Mouse (Mus musculus) activated CD4-positive, CD25-positive, alpha-beta regulatory T cell, adult 4 months (primary cell): Measurements from ENCODE around the gene Six5. TPM values are rescaled to one million over a fixed set of nuclear protein-coding genes. Genes with fewer than 3 reads are reported as not detected.
"Not testable (repeated sequence)": the region's sequence is repeated elsewhere in the genome, so short reads cannot be mapped to it uniquely, and the experiment has no call there.

Experiments used
- ATAC-seq: one replicate; pipeline ENCODE4 v1.8.0; 2017
- polyA plus RNA-seq, 2 experiments: library from polyadenylated mRNA; unstranded; fragments of 100-300 nt; shearing (Covaris generic); gene quantifications; one replicate each; pipeline ENCODE4 v1.2.1; 2017

Six5 gene
- under 1 TPM in 1 of 2 experiments, not detected in 1; 0.25 TPM for polyA plus RNA-seq

- no peak for ATAC-seq
Measured at GRCm38 (mm10) chr7:19094471-19094825, at the start of gene Six5. Gene Six5, plus strand, starts transcription at chr7:19094594.

- ATAC-seq = no peak
Measured at GRCm38 (mm10) chr7:19044616-19045015, 49.8 kb upstream of the Six5 start.

- no peak for ATAC-seq
Measured at GRCm38 (mm10) chr7:19046286-19047069, 47.9 kb upstream of the Six5 start.

DNA sequence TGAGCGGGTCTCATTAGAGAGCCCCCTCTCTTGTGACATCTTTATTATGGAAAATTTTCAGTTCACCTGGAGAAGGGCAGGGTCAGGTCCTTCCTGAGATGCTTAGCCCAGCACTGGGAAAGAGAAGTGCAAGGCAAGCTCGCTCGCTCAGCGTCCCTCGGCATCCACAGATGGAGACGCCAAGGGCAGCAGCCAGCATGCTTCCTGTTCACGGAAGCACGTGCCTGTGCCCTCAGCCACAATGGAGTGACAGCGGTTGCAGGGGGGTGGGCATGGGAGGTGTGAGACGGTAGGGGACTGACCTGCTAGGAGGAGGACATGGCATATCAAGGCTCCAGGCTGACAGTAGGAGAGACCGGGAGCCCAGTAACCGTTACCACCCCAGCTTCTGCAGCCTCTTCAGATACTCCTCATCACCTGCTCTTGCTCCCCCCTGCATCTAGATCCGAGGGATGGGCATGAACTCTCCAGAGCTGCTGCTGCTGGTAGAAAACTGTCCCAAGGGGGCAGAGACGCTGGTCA is 46.3 kb upstream of the Six5 start:
- ATAC-seq = no peak

GRCm38 (mm10) chr7:19049252-19049651 is 45.1 kb upstream of the Six5 start:
- no peak for ATAC-seq

DNA sequence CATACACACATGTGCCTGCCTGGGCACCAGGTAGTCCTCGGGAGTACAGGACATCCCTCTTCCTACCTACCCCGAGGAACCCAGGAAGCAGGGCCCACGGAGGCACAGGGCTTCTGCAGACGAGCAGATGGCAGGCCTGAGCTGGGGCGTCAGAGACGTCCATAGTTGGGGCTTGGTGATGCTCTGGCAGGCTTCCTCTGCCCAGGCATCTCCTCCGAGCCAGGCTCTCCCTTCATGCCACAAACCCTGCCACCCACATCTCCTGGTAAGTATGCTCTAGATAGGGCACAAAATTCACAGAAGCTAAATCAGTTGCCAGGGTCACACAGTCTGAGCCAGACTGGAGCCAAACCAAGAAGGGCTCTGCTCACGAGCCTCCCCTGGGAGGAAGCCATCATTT is 44.2 kb upstream of the Six5 start:
- no peak for ATAC-seq

DNA sequence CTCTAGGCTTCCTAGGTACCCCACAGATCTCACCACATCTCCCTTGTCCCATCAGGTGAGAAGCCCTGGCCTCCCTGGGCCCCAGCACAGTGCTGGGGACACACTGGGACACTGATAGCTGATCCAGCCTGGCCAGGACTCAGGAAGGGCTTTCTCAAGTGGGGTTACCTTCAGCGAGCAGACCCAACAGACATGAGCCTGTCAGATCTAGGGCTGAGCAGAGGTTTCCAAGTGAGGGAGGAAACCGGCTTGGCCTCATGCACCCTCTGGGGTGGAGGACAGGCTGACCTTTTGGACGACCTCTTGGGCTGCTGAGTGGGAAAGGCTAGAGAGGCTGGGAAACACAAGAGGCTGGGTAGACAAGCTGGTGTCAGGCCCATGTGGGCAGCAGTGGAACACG is 43.2 kb upstream of the Six5 start:
- no peak for ATAC-seq

DNA sequence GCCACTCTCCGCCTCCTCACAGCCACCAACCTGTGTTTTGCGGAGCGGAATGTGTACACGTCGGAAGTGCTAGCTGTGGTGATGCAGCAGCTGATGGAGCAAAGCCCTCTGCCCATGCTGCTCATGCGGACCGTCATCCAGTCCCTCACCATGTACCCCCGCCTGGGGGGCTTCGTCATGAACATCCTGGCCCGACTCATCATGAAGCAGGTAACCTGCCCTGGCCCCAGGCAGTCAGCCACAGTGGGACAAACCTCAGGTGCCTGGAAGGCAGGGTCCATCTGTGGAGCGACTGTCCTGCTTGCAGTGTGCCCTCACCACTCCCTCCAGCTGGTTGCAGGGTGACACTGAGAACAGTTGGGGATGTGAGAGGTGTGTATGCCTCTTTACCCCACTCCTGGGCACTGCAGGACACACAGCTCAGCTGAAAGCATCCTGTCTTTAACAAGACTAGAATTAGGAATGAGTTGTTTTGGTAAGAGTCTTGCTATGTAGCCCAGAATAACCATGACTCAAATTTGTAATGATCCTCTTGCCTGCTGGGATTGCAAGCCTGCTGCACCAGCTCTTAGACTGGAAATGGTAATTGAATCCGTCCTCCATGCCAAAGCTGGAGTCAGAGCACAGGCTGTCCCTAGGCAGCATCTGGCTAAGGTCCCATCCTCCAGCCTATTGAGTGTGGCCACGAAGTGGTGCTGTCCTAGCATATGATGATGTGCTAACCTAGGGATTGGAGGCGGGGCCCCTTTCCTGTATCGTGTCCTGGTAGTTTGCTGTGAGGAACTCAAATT is 41.9 kb upstream of the Six5 start:
- no peak for ATAC-seq

DNA sequence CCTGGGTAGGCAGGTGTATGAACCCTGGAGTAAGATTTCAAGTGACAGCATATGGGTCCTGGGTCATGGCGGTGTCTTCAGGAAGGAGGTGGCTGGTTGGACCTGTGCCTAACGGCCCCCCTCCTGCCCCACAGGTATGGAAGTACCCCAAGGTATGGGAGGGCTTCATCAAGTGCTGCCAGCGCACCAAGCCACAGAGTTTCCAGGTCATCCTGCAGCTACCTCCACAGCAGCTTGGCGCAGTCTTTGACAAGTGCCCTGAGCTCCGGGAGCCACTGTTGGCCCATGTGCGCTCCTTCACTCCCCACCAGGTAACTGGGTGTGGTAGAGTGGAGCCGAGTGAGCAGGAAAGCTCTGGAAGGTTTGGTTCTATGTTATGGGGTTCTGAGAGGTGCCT is 41.3 kb upstream of the Six5 start:
- ATAC-seq = no peak

- no peak for ATAC-seq
Measured at GRCm38 (mm10) chr7:19054047-19054776, 40.2 kb upstream of the Six5 start, which contains the start of gene Rsph6a. Gene Rsph6a, plus strand, starts transcription at chr7:19054690.

DNA sequence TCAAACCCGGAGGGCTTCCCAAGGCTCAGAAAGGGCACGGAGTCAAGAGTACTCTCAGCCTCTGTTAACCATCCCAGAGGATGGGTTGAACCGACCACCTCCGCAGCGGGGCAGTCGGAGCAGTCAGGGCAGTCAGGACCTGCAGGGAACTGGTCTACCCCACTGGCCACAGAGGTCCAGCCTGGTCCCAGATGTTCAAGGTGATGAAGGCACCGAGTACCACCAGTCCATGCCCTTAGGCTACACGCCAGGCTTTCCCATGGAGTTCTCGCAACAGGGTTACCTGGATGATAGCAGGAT is 39.7 kb upstream of the Six5 start:
- no peak for ATAC-seq

GRCm38 (mm10) chr7:19055108-19055507 is 39.3 kb upstream of the Six5 start:
- ATAC-seq = no peak

- no peak for ATAC-seq
Measured at GRCm38 (mm10) chr7:19057405-19057804, 37.0 kb upstream of the Six5 start.

DNA sequence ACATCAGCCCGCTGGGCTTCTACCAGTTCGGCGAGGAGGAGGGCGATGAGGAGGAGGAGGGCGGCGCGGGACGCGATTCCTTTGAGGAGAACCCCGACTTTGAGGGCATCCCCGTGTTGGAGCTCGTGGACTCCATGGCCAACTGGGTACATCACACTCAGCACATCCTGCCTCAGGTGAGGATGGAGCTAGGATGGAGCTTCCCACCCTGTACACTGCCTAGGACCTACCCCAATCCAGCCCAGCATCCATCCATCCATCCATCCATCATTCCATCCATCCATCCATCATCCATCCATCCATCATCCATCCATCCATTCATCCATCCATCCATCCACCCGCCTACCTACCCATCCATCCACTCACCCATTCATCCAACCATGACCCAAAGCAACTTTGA is 28.5 kb upstream of the Six5 start:
- no peak for ATAC-seq

GRCm38 (mm10) chr7:19067063-19067462 is 27.3 kb upstream of the Six5 start:
- ATAC-seq = no peak

- ATAC-seq = no peak
Measured at GRCm38 (mm10) chr7:19067935-19068334, 26.5 kb upstream of the Six5 start.

- ATAC-seq = no peak
Measured at GRCm38 (mm10) chr7:19068707-19069106, 25.7 kb upstream of the Six5 start.

- ATAC-seq = no peak
Measured at GRCm38 (mm10) chr7:19069500-19069899, 24.9 kb upstream of the Six5 start.

- ATAC-seq = not testable (repeated sequence)
Measured at GRCm38 (mm10) chr7:19071024-19071423, 23.4 kb upstream of the Six5 start.

DNA sequence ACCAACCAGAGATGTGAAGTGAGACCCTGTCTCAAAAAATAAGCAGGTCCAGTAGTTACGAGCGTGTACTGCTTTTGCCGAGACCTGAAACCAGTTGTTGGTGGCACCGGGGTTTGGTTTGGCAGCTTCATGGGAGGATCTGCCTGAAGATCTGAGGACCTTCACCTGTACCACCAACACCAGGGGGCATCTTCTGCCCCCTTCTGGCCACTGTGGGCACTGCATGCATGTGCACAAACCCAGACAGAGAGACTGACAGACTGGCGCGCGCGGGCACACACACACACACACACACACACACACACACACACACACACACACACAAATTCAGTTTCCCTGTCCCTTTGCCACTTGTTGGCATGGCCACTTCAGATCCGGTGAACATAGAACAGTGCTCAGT is 20.9 kb upstream of the Six5 start:
- ATAC-seq = no peak

DNA sequence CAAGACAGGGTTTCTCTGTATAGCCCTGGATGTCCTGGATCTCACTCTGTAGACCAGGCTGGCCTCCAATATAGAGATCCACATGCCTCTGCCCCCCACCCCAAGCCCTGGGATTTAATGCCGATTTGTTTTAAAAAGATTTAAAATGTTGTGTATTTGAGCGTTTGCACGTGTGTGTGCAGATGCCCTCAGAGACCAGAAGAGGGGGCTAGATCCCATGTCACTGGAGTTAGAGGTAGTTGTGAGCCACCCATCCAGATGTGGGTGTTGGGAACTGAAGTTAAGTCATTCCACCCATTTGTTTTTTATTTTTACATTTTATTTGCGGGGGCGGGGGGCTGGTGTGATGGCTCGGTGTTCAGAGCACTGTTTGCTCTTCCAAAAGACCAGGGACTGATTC is 19.9 kb upstream of the Six5 start:
- ATAC-seq = no peak

DNA sequence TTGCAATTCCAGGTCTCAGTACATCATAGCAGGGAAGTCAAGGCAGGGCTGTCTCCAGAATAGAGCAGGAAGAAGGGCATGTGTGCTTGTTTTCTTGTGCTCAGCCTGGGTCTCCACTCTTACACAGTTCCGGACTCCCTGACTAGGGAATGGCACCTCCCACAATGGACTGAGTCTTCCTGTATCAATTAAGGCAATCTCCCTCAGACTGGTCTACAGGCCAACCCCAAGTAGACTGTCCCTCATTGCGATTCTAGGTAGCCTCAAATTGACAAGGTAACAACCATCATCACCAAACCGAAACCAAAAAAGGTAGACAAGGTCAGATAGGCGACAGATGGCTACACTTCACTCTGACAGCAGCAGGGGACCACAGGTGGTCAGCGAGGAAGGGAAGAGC is 19.2 kb upstream of the Six5 start:
- no peak for ATAC-seq
